Mouse (Mus musculus) megakaryocyte, embryonic 14.5 days (primary cell): Measurements from ENCODE around the gene Snap91. TPM values are rescaled to one million over a fixed set of nuclear protein-coding genes. Genes with fewer than 3 reads are reported as not detected.
A peak's percentile ranks its signal among the peaks of the same experiment; 100 is the strongest.

Experiments used
- H3K27me3 ChIP-seq: replicated peaks from 2 replicates; pipeline ENCODE3; 2012; ENCODE audit warnings: inconsistent platforms
- H3K36me3 ChIP-seq: replicated peaks from 2 replicates; pipeline ENCODE3; 2012; ENCODE audit warnings: low read length, inconsistent platforms, mixed read lengths
- H3K4me1 ChIP-seq: 2 replicates; pipeline ENCODE4 v1.6.1; 2012; ENCODE audit warnings: inconsistent platforms
- H3K4me3 ChIP-seq: replicated peaks from 2 replicates; pipeline ENCODE3; 2012; ENCODE audit warnings: moderate library complexity, mild to moderate bottlenecking, inconsistent platforms
- H3K9me3 ChIP-seq: 2 replicates; pipeline ENCODE4 v1.6.1; 2012; ENCODE audit warnings: inconsistent platforms
- FLI1 ChIP-seq: IDR thresholded peaks from 2 replicates; pipeline ENCODE4 v1.6.1; 2012; ENCODE audit warnings: low read length, inconsistent platforms, mixed read lengths
- GATA1 ChIP-seq: IDR thresholded peaks from 3 replicates; pipeline ENCODE4 v1.6.1; 2012; ENCODE audit warnings: mixed read lengths, low read length, inconsistent platforms, borderline replicate concordance
- polyA plus RNA-seq: library from polyadenylated mRNA; stranded (reverse); fragments of >175 nt; gene quantifications from 2 replicates; pipeline ENCODE4 v1.2.3, GENCODE M21; 2012; ENCODE audit warnings: low replicate concordance; ENCODE audit not compliant: insufficient read depth

Snap91 gene
- polyA plus RNA-seq, 1 experiment: not detected

DNA sequence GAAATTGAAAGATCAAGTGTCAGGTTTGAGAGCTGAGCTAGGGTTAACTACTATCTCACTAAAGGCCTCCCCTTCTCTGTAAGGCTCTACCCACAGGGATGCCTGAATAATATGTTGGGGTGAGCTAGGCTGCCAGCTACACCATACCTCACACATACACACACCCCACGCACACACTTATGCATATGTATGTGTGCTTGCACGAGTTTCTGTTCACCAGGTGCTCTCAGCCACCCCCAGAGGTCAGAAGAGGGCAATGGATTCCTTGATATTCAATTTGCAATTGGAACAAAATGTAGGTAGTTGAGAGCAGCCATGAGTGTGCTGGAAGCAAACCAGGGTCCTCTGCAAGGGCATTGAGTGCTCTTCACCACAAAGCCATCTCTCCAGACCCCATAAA is 116.5 kb downstream of the Snap91 start:
- TF ChIP-seq GATA1 (no peak), FLI1 (no peak)
- H3K4me1 ChIP-seq: no peaks in the 10 kb centered on the region
- H3K4me3 ChIP-seq: no peak overlapping the region
- no peaks in the 10 kb centered on the region for H3K36me3 ChIP-seq
- peaks cover 2% of the 10 kb centered on the region for H3K27me3 ChIP-seq
- H3K9me3 ChIP-seq: peaks cover 7% of the 10 kb centered on the region; the same call in 1 of the 2 replicates

- Histone ChIP-seq H3K4me3 (no peak overlapping the region), H3K4me1 (no peaks in the 10 kb centered on the region), H3K9me3 (peaks cover 10% of the 10 kb centered on the region), H3K27me3 (peaks cover 2% of the 10 kb centered on the region), H3K36me3 (no peaks in the 10 kb centered on the region)
- TF ChIP-seq FLI1 (no peak), GATA1 (no peak)
These were observed 117.7 kb downstream of the Snap91 start for GRCm38 (mm10) chr9:86762477-86763376.

- Histone ChIP-seq H3K27me3 (peaks cover 13% of the 10 kb centered on the region), H3K4me1 (peaks cover 19% of the 10 kb centered on the region), H3K4me3 (peak overlapping the region; percentile 43), H3K9me3 (no peaks in the 10 kb centered on the region), H3K36me3 (no peaks in the 10 kb centered on the region)
- TF ChIP-seq GATA1 (no peak), FLI1 (no peak)
These were observed 134.4 kb downstream of the Snap91 start for GRCm38 (mm10) chr9:86745926-86746581.

- H3K27me3 ChIP-seq: peaks cover 13% of the 10 kb centered on the region
- no peaks in the 10 kb centered on the region for H3K36me3 ChIP-seq
- no peak overlapping the region for H3K4me3 ChIP-seq
- H3K9me3 ChIP-seq: no peaks in the 10 kb centered on the region
- no peak for TF ChIP-seq FLI1
- H3K4me1 ChIP-seq: peaks cover 18% of the 10 kb centered on the region
These were observed 136.4 kb downstream of the Snap91 start for GRCm38 (mm10) chr9:86744041-86744440.

DNA sequence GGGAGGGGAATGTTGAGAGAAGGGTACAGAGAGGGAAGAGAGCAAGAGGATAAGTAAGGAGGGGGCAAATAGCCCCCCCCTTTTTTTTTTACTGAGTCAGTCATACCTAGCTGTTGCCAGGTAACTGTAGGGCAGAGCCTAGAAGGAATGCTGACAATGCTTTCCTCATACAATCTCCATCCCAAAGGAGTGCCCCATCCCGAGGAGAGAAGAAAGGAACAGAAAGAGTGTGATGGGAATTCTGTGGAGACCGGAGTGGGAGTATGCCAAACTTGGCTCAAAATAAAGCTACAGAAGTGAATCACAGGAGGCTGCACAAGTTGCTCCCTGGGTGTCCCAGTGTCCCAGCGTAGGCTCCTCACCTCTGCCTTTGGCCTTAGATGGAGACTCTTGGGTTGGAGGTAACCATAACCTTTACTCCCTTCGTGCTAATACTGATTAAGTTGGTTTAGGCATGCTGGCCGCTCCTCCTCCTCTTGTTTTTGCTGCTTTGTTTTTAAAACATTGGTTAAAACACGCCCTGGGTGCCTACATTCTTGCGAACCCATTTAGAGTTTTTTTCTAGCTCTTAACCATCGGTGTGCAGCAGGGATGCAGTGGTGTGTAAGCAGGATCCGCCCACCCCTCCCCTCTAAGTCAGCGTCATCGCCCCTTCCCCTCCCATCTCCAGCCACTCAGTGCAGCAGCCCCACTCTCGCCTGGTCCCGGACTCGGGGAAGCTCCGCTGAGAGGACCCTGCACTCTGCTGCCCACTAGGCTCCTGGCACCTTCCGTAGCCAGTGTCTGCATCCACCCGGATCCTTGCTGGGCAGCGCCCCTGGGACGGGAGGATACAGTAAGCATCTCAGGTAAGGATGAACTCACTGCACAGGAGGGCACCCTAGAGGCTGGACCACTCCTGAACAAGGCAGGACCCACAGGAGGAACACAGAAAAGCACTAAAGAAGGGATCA is 137.2 kb downstream of the Snap91 start, which contains the start of gene Prss35:
TSS of gene Prss35 (plus strand) at position 691 of the 953 bp plus-strand sequence.
- peaks cover 15% of the 10 kb centered on the region for H3K4me1 ChIP-seq
- H3K9me3 ChIP-seq: no peaks in the 10 kb centered on the region
- H3K4me3 ChIP-seq: peak within 1 kb of the TSS; percentile 80
- H3K27me3 ChIP-seq: peaks cover 11% of the 10 kb centered on the region
- no peak for TF ChIP-seq FLI1
- TF ChIP-seq GATA1: no peak
- H3K36me3 ChIP-seq: no peaks in the 10 kb centered on the region

- Histone ChIP-seq H3K4me1 (peaks cover 34% of the 10 kb centered on the region), H3K4me3 (no peak overlapping the region), H3K9me3 (no peaks in the 10 kb centered on the region), H3K27me3 (peaks cover 11% of the 10 kb centered on the region), H3K36me3 (no peaks in the 10 kb centered on the region)
- TF ChIP-seq FLI1 (no peak), GATA1 (no peak)
These were observed 140.5 kb downstream of the Snap91 start for GRCm38 (mm10) chr9:86739971-86740370.

- no peak for TF ChIP-seq FLI1
- TF ChIP-seq GATA1: no peak
- no peak overlapping the region for H3K4me3 ChIP-seq
- H3K9me3 ChIP-seq: no peaks in the 10 kb centered on the region
- H3K36me3 ChIP-seq: no peaks in the 10 kb centered on the region
- H3K27me3 ChIP-seq: peaks cover 5% of the 10 kb centered on the region
- H3K4me1 ChIP-seq: peaks cover 34% of the 10 kb centered on the region
These were observed 141.7 kb downstream of the Snap91 start for GRCm38 (mm10) chr9:86738801-86739200.

GRCm38 (mm10) chr9:86738067-86738466 is 142.4 kb downstream of the Snap91 start:
- Histone ChIP-seq H3K27me3 (no peaks in the 10 kb centered on the region), H3K4me1 (peaks cover 27% of the 10 kb centered on the region), H3K36me3 (no peaks in the 10 kb centered on the region), H3K9me3 (no peaks in the 10 kb centered on the region), H3K4me3 (no peak overlapping the region)
- TF ChIP-seq FLI1: no peak
- no peak for TF ChIP-seq GATA1

GRCm38 (mm10) chr9:86736991-86737390 is 143.5 kb downstream of the Snap91 start:
- H3K4me1 ChIP-seq: peaks cover 27% of the 10 kb centered on the region
- no peaks in the 10 kb centered on the region for H3K9me3 ChIP-seq
- TF ChIP-seq GATA1 (no peak), FLI1 (no peak)
- H3K36me3 ChIP-seq: no peaks in the 10 kb centered on the region
- no peaks in the 10 kb centered on the region for H3K27me3 ChIP-seq
- H3K4me3 ChIP-seq: no peak overlapping the region
